Mouse (Mus musculus) retina, embryonic 14.5 days (tissue): Measurements from ENCODE around the gene Pakap.

Source experiments
- DNase-seq: peaks from one replicate; pipeline ENCODE4 v3.0.0-alpha.2; 2015; ENCODE audit warnings: low spot score

The Pakap gene

GRCm38 (mm10) chr4:57764926-57765325, 196.9 kb downstream of the Pakap start:
- no peak for DNase-seq

- DNase-seq, result no peak
Measured at GRCm38 (mm10) chr4:57765806-57766205, 197.8 kb downstream of the Pakap start.

DNA sequence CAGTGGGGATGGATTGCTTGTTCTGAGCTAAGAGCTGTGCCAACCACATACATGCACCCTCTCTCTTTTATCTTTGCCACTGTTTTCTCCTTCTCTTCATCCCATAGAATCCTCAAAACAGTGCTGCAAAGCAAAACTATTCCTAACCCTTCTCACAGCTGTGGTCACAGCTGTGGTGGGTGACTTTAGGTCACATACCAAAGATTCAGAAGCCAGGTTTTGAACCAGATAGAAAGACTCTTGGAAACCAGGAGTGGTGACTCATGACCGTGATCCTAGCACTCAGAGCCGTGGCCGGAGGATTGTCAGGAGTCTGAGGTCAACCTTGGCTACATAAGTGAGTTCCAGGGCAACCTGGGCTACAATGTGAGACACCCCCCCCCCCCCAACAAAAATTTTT, 201.0 kb downstream of the Pakap start:
- DNase-seq, result no peak

GRCm38 (mm10) chr4:57770185-57770823, 202.3 kb downstream of the Pakap start:
- no peak for DNase-seq

- DNase-seq, result no peak
Measured at GRCm38 (mm10) chr4:57771558-57772219, 203.7 kb downstream of the Pakap start.

- DNase-seq, result no peak
Measured at GRCm38 (mm10) chr4:57772851-57773510, 205.0 kb downstream of the Pakap start.

GRCm38 (mm10) chr4:57774517-57774916, 206.5 kb downstream of the Pakap start:
- DNase-seq, result no peak

- no peak for DNase-seq
Measured at GRCm38 (mm10) chr4:57775582-57775981, 207.6 kb downstream of the Pakap start.

GRCm38 (mm10) chr4:57780403-57780802, 212.4 kb downstream of the Pakap start:
- no peak for DNase-seq

GRCm38 (mm10) chr4:57780833-57781641, 213.1 kb downstream of the Pakap start:
- peak; percentile 50 for DNase-seq

GRCm38 (mm10) chr4:57781994-57782393, 214.0 kb downstream of the Pakap start:
- peak; percentile 68 for DNase-seq

DNA sequence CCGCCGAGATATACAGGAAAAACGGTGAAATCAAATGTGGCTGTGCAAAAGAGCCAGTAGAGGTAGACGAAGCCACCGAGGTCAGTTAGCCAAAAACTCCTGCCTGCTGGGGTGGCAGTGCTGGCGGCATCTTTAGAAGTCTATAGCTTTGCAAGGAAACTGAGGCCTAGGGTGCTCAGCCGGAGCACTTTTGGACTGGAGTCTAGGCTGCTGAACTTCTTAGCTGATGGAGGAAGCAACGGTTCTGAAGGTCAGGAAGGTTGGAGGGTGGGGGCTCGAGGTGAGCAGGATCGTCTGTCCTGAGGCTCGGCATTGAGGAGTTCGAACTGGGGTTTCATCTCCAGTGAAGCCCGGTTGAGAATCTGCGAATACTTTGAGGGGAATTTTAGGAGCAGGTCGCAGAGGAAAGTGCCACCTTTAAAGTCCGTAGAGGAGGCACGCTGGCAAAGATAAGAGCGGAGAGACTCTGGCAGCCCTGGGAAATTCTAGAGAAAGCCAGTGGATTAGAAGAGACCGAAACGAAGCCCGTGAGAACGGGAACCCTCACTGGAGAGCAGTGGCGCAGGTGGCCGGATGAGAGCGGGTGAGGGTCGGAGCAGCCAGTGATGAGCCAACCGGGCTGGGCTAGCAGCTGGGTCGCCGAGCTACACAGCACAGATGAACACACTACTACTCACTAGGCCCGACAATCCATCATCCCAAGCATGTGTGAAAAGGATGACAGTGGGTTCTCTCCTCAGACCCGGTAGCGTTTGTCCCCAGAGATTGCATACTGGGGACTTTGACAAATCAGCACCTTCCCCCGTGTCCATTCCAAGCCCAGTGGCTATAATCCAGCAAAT, 214.8 kb downstream of the Pakap start:
- peak; percentile 43 for DNase-seq

DNA sequence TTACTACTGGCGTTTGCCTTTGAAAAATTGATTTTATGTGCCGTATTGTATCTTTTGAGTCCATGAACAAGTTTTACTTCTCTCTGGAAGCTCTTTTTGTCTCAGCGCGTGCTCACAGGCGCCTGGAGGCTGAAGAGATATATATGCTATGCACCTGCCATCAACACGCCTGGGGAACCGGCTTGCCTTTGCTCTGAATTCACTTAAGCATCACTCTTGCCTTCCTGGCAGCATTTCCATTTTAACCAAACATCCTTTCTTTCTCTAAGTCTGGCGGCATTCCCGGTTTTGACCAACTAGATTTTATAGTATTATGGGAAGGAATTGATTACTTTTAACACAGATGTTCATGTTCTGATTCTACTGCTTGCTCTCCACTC, 215.4 kb downstream of the Pakap start:
- DNase-seq, result no peak

- no peak for DNase-seq
Measured at GRCm38 (mm10) chr4:57783853-57784600, 216.0 kb downstream of the Pakap start.

- no peak for DNase-seq
Measured at GRCm38 (mm10) chr4:57788709-57789108, 220.7 kb downstream of the Pakap start.

- DNase-seq, result no peak
Measured at GRCm38 (mm10) chr4:57789118-57789517, 221.1 kb downstream of the Pakap start.

DNA sequence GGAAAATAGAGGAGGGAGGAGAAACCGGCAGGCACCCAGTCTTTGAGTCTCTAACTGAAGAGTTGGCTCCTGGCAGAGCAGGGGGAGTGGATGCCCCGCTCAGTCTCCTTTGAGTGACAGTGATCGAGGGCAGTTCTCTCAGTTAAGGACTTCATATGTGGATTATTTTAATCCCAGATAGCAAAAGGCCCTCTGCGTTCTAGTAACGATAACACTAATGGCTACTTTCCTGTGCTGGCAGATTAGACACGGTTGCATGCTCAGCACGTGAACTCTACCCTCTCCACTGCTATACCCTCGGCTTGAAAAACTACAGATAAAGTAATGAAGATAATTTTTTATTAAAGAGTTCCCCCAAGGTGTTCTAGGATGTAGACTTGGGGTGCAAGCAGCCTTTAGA, 226.0 kb downstream of the Pakap start:
- DNase-seq, result no peak

GRCm38 (mm10) chr4:57794547-57794946, 226.6 kb downstream of the Pakap start:
- no peak for DNase-seq

DNA sequence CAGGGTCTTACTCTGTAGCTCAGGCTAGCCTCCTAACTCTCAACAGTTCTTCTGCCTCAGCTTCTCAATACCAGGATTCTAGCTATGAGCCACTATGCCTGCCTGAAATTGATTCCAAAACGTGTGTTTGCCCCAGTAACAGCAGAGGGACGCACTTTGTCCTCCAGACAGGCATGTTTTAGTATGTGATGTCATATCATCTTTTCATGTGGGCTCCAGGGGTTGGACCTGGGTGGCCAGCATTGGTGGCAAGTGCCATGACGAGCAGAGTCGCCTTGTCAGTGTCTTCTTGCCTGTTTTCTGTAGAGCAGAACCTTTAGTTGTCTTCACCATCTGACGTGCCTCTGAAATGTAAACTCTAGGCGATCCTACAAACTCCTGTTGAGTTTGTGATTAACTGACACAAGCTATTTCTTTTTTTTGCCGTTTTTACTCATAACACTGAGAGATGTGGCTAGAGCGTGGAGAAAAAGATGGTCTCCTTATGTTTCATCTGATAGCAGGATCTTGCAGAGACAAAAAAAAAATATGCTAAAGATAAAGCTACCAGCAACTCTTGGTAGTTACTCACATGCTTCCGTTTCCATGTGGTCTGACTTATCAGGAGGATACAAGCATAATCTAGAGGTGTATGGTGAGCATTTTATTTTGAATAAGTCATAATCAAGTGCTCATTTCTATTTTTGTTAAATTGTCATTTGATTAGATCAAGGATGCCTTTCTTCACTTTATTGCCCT, 229.7 kb downstream of the Pakap start:
- DNase-seq, result no peak
